Mouse (Mus musculus) heart, postnatal 0 days (tissue): ENCODE results near the gene Msln. TPM values are rescaled to one million over a fixed set of nuclear protein-coding genes. Genes with fewer than 3 reads are reported as not detected.

Source experiments
- ATAC-seq: fragments of 200-750 bp; cut with Nextera tagmentation; 2 replicates; pipeline ENCODE4 v1.8.0; 2017; ENCODE audit warnings: low read depth, moderate number of reproducible peaks, moderate library complexity; ENCODE audit not compliant: insufficient read depth
- DNase-seq: peaks from one replicate; pipeline ENCODE4 v3.0.0-alpha.2; 2016; ENCODE audit warnings: low spot score
- H3K27ac ChIP-seq: fragments of 300-500 bp; sonication (generic); 2 replicates; pipeline ENCODE4 v1.5.1; 2014; ENCODE audit warnings: low read depth, mild to moderate bottlenecking
- H3K27me3 ChIP-seq: fragments of 300-500 bp; sonication (generic); 2 replicates; pipeline ENCODE4 v1.6.1; 2014; ENCODE audit warnings: low read length, mixed read lengths; ENCODE audit not compliant: control insufficient read depth, insufficient read depth
- H3K36me3 ChIP-seq: fragments of 300-500 bp; sonication (generic); replicated peaks from 2 replicates; pipeline ENCODE4 v1.6.1; 2014; ENCODE audit warnings: low read length, mixed read lengths; ENCODE audit not compliant: control insufficient read depth, insufficient read depth
- H3K4me1 ChIP-seq: fragments of 300-500 bp; sonication (generic); 2 replicates; pipeline ENCODE4 v1.6.1; 2014; ENCODE audit warnings: antibody characterized with exemption; ENCODE audit not compliant: control insufficient read depth, insufficient read depth
- H3K4me2 ChIP-seq: fragments of 300-500 bp; sonication (generic); 2 replicates; pipeline ENCODE4 v1.6.1; 2014; ENCODE audit warnings: low read depth, mild to moderate bottlenecking, low read length, moderate library complexity
- H3K4me3 ChIP-seq: fragments of 300-500 bp; sonication (generic); 2 replicates; pipeline ENCODE4 v1.5.1; 2014; ENCODE audit warnings: low read depth, low read length
- H3K9ac ChIP-seq: fragments of 300-500 bp; sonication (generic); replicated peaks from 2 replicates; pipeline ENCODE4 v1.6.1; 2014; ENCODE audit warnings: low read depth, low read length, mixed read lengths
- H3K9me3 ChIP-seq: fragments of 300-500 bp; sonication (generic); replicated peaks from 2 replicates; pipeline ENCODE4 v1.6.1; 2016; ENCODE audit warnings: low read length; ENCODE audit not compliant: control insufficient read depth
- CTCF ChIP-seq: IDR thresholded peaks from 2 replicates; pipeline ENCODE4 v1.5.1; 2016; ENCODE audit warnings: antibody characterized with exemption, control low read depth, low read depth
- EP300 ChIP-seq: IDR thresholded peaks from 2 replicates; pipeline ENCODE4 v1.6.1; 2016; ENCODE audit warnings: antibody characterized with exemption, low read depth
- WGBS: fragments of 180-500 bp; shearing (Covaris S2); extraction: QIAGEN DNeasy Blood & Tissue Kit; methylation state at CpG from one replicate; pipeline ENCODE4 v1.1.7; 2014; 5-methylcytosine and 5-hydroxymethylcytosine counted together
- polyA plus RNA-seq: library from polyadenylated mRNA; unstranded; fragments of >200 nt; fragmentation: Nextera tagmentation; extraction: Ambion mirVana; gene quantifications from 2 replicates; pipeline ENCODE4 v1.2.1, GENCODE M21; 2015
- total RNA-seq: library from RNA; depleted of rRNA; stranded (reverse); fragments of >200 nt; gene quantifications from 2 replicates; pipeline ENCODE4 v1.2.3, GENCODE M21; 2014; ENCODE audit warnings: low replicate concordance

Msln gene
- total and polyA plus RNA-seq, 2 experiments from 2014 or later: 60.3 to 83.3 TPM

- Histone ChIP-seq H3K9me3 (no peaks in the 10 kb centered on the region), H3K36me3 (peaks cover 18% of the 10 kb centered on the region; the same call in 1 of the 2 replicates)
- WGBS: 26% methylated on average over 19 of the region's 19 CpGs
Observed at GRCm38 (mm10) chr17:25791320-25791842, 37.2 kb upstream of the Msln start.

GRCm38 (mm10) chr17:25786781-25787504 is 32.8 kb upstream of the Msln start:
- TF ChIP-seq CTCF: no peak
- TF ChIP-seq EP300: no peak
- H3K36me3 ChIP-seq: peaks cover 28% of the 10 kb centered on the region
- 89% methylated on average over 9 of the region's 9 CpGs for WGBS
- no peak for DNase-seq
- H3K27me3 ChIP-seq: no peaks in the 10 kb centered on the region
- H3K4me3 ChIP-seq: no peak overlapping the region
- no peak overlapping the region for H3K27ac ChIP-seq
- no peak overlapping the region for H3K9ac ChIP-seq
- H3K9me3 ChIP-seq: no peaks in the 10 kb centered on the region
- peaks cover 10% of the 10 kb centered on the region for H3K4me1 ChIP-seq
- H3K4me2 ChIP-seq: no peak overlapping the region
- ATAC-seq: no peak

More at GRCm38 (mm10) chr17:25791320-25791842, 37.2 kb upstream of the Msln start:
- Histone ChIP-seq H3K27me3 (no peaks in the 10 kb centered on the region), H3K4me1 (peaks cover 17% of the 10 kb centered on the region; the same call in 1 of the 2 replicates), H3K4me3 (peak overlapping the region; percentile 83), H3K4me2 (peak overlapping the region; percentile 91), H3K9ac (peak overlapping the region; percentile 81), H3K27ac (no peak overlapping the region)
- no peak for TF ChIP-seq CTCF
- TF ChIP-seq EP300: no peak
- DNase-seq (no peak), ATAC-seq (no peak)

GRCm38 (mm10) chr17:25786280-25786679 is 32.1 kb upstream of the Msln start, which contains the start of gene Ccdc78:
Gene Ccdc78 (plus strand): TSS chr17:25786580.
- H3K27me3 ChIP-seq: no peaks in the 10 kb centered on the region
- H3K4me2 ChIP-seq: peak within 1 kb of the TSS; percentile 84
- H3K36me3 ChIP-seq: peaks cover 35% of the 10 kb centered on the region
- peak within 1 kb of the TSS; percentile 61; the same call in 1 of the 2 replicates for H3K27ac ChIP-seq
- H3K9ac ChIP-seq: peak within 1 kb of the TSS; percentile 55; the same call in 1 of the 2 replicates
- no peak for ATAC-seq
- 71% methylated on average over 3 of the region's 3 CpGs for WGBS
- H3K4me1 ChIP-seq: peaks cover 10% of the 10 kb centered on the region
- no peaks in the 10 kb centered on the region for H3K9me3 ChIP-seq
- DNase-seq: no peak
- peak within 1 kb of the TSS; percentile 71 for H3K4me3 ChIP-seq
- no peak for TF ChIP-seq CTCF
- no peak for TF ChIP-seq EP300

GRCm38 (mm10) chr17:25785281-25785745 is 31.1 kb upstream of the Msln start, which contains the start of gene Haghl:
Gene Haghl (minus strand): TSS chr17:25785673.
- no peaks in the 10 kb centered on the region for H3K27me3 ChIP-seq
- peak; percentile 84 for ATAC-seq

GRCm38 (mm10) chr17:25783861-25784574 is 29.8 kb upstream of the Msln start:
- H3K4me2 ChIP-seq: peak overlapping the region; percentile 84; the same call in 1 of the 2 replicates
- no peaks in the 10 kb centered on the region for H3K9me3 ChIP-seq
- DNase-seq (no peak), ATAC-seq (no peak)
- H3K27me3 ChIP-seq: no peaks in the 10 kb centered on the region
- H3K27ac ChIP-seq: no peak overlapping the region
- H3K36me3 ChIP-seq: peaks cover 48% of the 10 kb centered on the region
- 83% methylated on average over 15 of the region's 15 CpGs for WGBS
- TF ChIP-seq CTCF (no peak), EP300 (no peak)
- H3K9ac ChIP-seq: peak overlapping the region; percentile 55; the same call in 1 of the 2 replicates
- peaks cover 10% of the 10 kb centered on the region for H3K4me1 ChIP-seq
- H3K4me3 ChIP-seq: no peak overlapping the region

More at GRCm38 (mm10) chr17:25785281-25785745, 31.1 kb upstream of the Msln start, which contains the start of gene Haghl:
- TF ChIP-seq EP300: no peak
- no peak for TF ChIP-seq CTCF
- Histone ChIP-seq H3K27ac (peak within 1 kb of the TSS; percentile 61; the same call in 1 of the 2 replicates), H3K4me3 (peak within 1 kb of the TSS; percentile 71), H3K4me1 (peaks cover 10% of the 10 kb centered on the region), H3K36me3 (peaks cover 42% of the 10 kb centered on the region), H3K9me3 (no peaks in the 10 kb centered on the region), H3K9ac (peak within 1 kb of the TSS; percentile 55), H3K4me2 (peak within 1 kb of the TSS; percentile 84)
- under 1% methylated on average over 23 of the region's 23 CpGs for WGBS
- peak; percentile 95 for DNase-seq
